Mouse (Mus musculus): ENCODE data around the gene Mex3a.

Gene Mex3a

GRCm38 (mm10) chr3:88532299-88532674, at the start of gene Mex3a:
Mex3a (plus strand) TSS chr3:88532395.
- no peak for DNase-seq (ENCODE audit: low spot score in 2 of 2)

DNA sequence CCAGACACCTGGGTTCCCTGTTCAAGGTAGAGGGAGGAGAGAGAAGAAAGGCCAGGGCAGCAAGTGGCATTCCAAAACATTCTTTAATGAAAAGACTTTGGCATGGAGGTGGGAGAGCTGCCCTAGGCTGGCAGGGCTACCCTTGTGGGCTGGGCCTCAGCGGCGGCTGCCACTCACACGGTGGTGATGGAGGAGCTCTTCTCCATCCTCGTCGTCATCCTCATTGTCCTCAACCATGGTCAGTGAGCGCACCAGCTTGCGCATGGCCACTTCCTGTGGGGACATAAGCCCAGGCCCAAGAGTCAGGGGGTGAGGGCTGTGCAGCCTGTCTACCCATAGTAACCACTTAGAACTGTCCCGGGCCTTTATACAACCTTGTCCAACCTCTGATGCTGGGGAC, 49.1 kb upstream of the Mex3a start:
- DNase-seq (ENCODE audit: low spot score in 2 of 2): no peak

GRCm38 (mm10) chr3:88483621-88484020, 48.6 kb upstream of the Mex3a start:
- DNase-seq (ENCODE audit: low spot score in 2 of 2): peak in 1 of 2 experiments; percentile 80

GRCm38 (mm10) chr3:88484597-88485316, 47.4 kb upstream of the Mex3a start:
- no peak for DNase-seq (ENCODE audit: low spot score in 2 of 2)

DNA sequence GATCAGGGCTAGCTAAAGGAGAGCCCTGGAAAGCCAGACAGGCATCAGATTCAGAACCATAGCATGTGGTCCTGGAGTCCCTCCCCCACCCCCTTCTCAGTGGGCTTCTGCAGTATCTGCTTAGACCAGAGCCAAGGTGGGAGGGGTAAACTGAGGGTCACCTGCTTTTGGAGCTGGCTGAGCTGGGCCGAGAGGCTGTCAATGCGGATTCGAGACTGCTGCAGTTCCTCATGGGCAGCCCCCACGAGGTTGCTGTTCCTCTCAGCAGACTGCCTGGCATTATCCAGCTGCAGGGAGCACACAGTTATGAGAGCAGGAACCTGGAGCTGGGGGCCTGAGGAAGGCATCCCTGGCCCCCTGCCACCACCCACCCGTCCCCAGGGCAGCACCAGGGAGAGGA, 46.2 kb upstream of the Mex3a start:
- DNase-seq (ENCODE audit: low spot score in 2 of 2): no peak

GRCm38 (mm10) chr3:88486887-88487286, 45.3 kb upstream of the Mex3a start:
- DNase-seq (ENCODE audit: low spot score in 2 of 2): no peak

- DNase-seq (ENCODE audit: low spot score in 2 of 2): no peak
Measured at GRCm38 (mm10) chr3:88487396-88487795, 44.8 kb upstream of the Mex3a start.

GRCm38 (mm10) chr3:88493706-88494582, 38.3 kb upstream of the Mex3a start:
- no peak for DNase-seq (ENCODE audit: low spot score in 2 of 2)

DNA sequence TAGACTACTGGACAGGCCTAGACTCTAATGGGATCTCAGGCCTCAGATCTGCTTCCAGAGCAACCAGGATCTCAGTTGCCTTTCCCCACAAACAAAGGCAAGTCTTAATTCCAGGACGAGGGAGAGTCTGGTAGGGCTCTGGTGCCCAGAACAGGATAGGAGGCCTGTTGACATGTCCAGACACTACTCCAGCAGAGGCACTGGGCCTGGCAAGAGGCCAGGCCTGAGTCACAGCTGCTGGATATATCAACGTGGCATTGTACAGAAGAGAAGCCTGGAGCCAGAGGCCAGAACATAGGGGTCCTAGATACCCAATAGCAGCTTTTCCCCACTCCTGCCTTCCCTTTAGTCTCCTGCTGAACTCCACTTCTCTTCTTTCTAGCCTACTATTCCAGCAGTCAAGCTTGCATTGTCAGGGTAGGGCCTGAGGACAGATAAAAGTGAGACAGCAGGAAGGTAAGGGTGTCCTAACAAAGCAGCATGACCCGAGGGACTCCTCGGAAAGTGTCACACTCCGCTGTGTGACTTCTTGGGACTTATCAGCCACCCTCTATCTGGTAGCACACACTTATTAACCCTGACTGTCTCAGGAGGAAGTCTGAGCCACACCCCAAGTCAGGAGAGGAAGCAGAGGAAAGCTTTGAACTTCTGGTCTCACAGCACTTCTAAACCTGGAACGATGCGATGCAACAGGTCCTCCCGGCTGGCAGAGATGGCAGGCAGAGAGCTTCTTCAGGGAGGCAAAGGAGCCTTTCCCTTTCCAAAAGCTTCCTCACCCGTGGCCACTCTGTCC, 37.2 kb upstream of the Mex3a start:
- DNase-seq (ENCODE audit: low spot score in 2 of 2): no peak

- no peak for DNase-seq (ENCODE audit: low spot score in 2 of 2)
Measured at GRCm38 (mm10) chr3:88495741-88496415, 36.3 kb upstream of the Mex3a start.

GRCm38 (mm10) chr3:88499580-88499979, 32.6 kb upstream of the Mex3a start:
- DNase-seq (ENCODE audit: low spot score in 2 of 2): no peak

DNA sequence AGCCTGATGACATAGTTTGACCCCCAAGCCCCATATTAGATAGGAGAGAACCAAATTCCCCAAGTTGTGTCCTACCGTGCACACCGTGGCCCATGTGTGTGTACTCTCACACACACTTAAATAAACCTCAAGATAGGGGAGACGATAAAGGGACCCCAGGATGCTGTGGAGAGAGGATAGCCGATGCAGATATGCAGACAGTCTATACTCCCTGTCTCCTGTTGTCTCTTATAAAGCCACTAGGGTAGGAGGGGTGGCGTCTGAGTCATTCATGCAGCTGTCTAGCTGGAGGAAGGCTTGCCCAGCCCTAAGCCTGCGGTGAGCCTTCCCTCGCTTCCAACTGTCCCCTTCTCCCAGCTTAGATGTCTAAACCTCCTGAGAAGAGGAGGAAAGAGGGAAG, 32.1 kb upstream of the Mex3a start:
- no peak for DNase-seq (ENCODE audit: low spot score in 2 of 2)

DNA sequence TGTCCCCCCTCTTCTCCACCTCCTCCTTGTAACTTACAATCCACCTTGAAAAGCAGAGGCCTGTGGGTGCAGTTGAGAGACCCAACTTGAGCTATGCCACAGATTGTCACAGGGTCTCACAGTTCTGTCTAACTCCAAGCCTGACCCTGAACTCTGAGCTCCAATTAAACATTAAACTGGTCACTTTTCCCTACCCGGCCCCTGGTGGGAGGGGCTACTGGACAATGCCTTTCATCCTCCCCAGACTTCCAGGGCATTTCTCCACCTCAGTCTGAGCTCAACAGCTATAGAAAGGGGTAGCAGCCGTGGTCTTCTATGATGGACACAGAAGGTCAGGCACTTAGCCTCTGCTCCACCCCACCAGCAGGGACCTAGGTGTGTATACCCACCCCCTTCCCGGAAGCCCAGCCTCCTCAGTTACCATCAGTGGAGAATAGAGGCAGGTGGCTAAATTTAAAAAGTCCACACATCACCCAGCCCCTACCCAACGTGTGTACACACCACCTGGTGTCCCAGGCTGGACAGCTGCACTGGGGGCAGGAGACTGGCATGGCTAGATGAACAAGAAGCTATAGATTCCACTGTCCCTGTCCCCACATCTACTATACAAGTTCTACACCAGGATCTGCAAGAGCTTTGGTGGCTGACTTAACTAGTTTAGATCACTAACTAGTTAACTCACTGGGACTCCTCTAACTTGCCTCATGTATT, 31.4 kb upstream of the Mex3a start:
- DNase-seq (ENCODE audit: low spot score in 2 of 2): no peak

DNA sequence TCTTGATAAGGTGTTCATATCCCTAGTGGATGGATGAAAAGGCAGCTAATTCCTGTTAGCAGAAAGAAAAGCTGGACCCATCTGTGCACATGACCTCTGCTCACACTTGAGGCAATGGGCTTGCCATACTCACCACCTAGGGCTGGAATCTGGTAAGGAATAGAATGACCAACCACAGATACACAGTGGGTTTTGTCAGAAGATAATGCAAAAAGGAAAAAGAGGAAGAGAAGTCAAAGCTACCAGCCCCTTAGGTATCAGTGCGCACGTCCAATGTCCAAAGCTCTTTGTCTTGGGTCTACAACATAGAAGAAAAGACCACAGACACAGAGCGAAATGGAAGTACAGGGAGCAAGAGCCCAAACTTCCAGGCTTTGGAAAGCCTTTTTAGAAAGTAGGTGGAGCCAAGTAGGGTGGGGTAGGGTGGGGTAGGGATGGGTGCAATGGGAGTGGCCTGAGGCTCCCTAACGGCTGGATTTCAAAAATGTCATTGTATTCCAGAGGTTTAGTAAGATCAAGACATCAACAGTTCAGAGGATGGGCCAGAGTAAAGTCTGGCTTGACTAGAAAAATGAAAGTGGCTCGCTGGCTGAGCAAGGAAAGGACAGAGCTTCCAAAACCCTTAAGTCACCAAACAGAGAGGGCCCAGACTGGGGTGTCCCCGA, 30.7 kb upstream of the Mex3a start:
- no peak for DNase-seq (ENCODE audit: low spot score in 2 of 2)

DNA sequence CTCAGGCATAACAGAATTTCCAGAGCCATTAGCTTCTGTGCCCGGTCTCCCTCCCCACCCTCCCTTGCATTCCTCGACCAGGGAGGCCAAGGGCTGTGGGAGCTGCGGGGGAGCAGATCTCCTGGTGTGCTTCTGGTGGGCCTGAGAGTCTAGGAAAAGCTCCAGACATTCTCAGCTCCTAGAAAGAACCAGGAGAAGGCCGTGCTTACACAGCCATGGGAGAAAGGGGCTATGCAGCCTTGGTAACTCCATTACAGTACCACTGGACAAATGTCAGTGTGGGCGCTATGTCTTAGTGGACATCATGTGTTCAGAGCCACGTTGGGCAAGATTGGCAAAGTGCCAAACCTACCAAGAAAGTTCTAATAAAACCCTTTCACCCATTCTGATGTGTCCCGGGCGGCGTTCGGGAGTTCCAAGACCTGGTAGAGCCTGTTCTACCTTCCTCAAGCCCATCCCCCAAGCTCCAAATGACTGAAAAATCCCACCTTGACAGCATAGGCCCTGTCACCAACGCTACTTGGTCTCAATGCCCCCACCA, 30.1 kb upstream of the Mex3a start:
- DNase-seq (ENCODE audit: low spot score in 2 of 2): no peak

- DNase-seq (ENCODE audit: low spot score in 2 of 2): peak; percentile 81 to 94
Measured at GRCm38 (mm10) chr3:88502641-88503504, 29.3 kb upstream of the Mex3a start.

DNA sequence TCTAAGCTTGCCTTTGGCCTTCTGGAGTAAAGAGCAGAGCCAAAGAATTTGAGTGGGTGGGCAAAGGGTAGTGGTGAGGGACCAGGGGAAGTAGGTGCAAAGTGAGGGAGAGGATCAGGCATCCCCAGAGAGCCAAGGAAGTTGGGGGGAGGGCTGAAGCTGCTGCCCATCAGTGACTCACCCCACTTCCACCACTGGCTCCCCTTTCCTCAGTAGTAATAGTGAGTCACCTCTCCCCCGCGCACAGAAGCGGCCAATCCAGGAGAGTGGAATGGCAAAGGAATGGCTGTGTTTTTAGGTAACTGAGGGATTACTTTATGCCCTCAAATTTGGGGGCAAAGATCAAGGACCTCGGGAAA, 28.7 kb upstream of the Mex3a start:
- peak in 1 of 2 experiments; percentile 54 for DNase-seq (ENCODE audit: low spot score in 2 of 2)

GRCm38 (mm10) chr3:88503881-88504746, 28.1 kb upstream of the Mex3a start:
- DNase-seq (ENCODE audit: low spot score in 2 of 2): no peak

Data from left cerebral cortex, adult 9 months (tissue).